Mouse (Mus musculus) lung, postnatal 10 days (tissue): ENCODE data around the gene Max.

ENCODE experiments used
- DNase-seq: peaks from one replicate; pipeline ENCODE4 v3.0.0; 2021

Max gene

GRCm38 (mm10) chr12:76961932-76962891 lies at the start of gene Max:
Max (minus strand) TSS chr12:76962201.
- DNase-seq: peak; percentile 100

- peak; percentile 36 for DNase-seq
Measured at GRCm38 (mm10) chr12:77011092-77011720, 49.2 kb upstream of the Max start.

GRCm38 (mm10) chr12:77009202-77010030 lies 47.4 kb upstream of the Max start:
- DNase-seq: peak; percentile 48

DNA sequence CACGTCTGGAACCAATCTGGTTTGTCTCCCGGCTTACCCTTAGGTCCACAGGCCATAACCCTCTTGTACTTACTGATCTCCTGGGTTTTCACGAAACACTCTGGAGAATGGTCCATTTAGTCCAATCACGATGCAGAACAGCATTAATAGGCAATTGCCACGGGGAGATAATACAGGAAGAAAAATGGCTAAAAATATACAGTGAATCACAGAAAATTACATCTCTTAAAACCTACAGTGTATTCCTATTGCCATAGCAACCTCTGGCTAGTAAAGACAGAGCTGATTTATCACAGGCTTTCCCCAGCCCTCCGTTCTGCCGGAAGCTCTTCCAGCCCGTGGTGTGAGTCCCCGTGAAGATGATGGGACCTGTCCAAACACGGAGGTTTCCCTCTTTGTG lies 42.9 kb upstream of the Max start:
- no peak for DNase-seq

- no peak for DNase-seq
Measured at GRCm38 (mm10) chr12:77002551-77003228, 40.7 kb upstream of the Max start.

DNA sequence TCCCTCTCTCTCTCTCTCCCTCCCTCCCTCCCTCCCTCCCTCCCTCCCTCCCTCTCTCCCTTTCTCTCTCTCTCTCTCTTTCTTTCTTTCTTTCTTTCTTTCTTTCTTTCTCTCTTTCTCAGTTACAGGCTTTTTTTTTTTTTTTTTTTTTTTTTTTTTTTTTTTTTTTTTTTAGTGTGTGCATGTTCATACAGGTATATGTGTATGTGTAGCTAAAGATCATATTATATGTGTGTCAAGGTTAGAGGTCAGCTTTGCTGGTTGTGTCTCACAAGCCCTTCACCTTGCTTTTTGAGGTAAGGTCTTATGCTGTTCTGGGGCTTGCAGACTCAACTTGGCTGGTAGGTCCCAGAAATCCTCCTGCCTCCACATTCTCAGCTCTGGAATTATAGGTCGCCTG lies 39.3 kb upstream of the Max start:
- no peak for DNase-seq

DNA sequence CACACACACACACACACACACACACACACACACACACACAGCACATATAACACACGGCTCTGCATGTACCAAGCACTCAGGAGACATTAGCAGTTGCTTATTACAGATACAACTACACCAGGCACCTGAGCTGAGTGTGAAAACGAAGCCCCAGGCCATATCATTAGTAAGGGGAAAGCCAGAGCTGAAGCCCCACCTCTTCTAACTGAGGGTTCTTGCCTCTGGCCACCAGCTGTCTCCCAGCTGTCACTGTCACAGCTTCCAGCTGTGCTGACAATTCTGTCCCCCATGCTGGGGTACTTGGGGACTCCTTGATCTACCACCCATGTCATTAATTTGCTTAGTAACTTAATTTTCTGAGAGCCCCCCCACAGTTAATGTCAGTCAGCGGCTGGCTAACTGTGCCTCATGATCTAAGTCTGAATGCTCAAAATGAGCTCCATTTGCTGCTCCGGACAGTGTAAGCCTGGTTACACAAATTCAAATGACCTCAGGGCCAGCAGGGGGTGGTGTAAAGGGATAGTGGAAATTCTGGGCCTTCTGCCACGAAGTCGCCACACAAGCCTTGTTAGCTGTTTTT lies 38.8 kb upstream of the Max start:
- DNase-seq: peak; percentile 83

- DNase-seq: peak; percentile 81
Measured at GRCm38 (mm10) chr12:77000096-77000704, 38.2 kb upstream of the Max start.

- DNase-seq: no peak
Measured at GRCm38 (mm10) chr12:76994766-76995165, 32.8 kb upstream of the Max start.

DNA sequence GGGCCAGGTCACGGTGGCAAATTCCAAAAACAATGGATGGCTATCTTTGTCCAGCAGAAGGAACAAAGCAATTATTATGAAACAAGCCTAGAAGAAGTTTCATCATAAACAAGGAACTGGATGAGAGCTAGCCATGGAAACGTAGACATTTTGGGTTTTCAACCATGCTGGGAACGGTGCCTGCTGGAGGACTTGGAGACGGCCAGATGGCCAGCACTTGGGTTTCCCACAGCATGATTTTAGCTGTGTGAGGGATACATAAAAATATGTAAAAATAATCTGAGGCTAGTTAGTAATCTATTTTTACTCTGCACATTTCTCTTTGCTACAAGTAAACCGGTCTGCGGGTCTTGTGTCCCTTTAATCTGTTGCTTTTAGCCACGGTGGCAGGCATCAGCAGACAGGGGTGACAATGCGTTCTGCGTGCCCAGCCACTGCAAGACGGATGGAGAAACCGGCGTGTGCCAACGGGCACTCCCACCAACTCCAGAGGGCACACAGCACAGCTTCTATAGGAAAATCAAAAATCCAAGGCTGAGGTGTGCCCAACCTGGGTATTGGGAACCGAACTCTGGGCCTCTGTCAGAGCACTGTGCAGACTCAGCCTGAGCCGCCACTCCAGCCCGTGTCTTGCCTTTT lies 31.0 kb upstream of the Max start:
- no peak for DNase-seq

DNA sequence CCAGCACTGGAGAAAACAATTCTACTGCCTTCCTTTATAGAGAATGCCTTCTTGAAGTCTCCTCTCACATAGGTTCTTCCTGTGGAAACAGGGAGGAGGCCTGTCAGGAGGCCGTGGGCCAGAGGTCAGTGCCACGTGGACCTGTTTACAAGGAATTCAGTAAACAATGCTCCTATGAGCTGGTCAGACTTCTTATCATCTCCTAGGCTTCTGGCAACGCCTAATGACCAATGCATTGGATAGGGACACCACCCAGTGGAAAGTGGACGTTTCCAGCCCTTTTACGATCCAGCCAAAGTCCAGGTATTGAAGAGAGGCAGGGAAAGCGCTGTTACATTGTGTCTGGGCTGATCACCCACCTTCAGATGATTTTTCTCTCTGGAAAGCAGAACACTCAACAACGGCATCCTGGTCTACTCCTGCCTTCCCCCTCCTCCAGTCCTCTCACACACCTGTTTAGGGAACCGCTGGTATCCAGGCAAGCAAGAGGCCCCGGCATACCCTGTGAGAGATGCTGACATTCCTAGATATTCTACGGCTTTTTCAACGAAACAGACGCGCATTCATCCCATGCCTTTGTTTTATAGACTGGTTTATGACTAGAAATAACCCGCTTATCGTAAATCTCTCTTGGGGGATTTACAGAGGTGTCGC lies 20.9 kb upstream of the Max start:
- DNase-seq: no peak

DNA sequence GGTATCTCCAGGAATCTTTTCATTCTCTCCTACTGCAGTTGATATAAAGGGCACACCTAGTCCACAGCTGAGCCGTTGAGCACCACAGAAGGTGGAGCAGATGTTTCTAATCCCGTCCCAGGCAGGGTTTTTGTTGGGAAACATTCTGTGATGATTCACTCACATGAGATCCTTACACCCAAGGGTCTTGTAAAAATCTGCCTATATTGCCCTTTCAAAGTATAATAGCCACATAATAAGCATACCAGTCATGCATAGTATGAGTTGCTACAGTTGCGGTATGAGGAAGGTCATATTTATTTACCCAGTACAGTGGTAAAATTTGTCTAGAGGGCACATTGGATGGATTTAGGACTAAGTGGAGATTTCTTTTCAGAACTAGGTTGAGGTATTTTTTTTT lies 17.5 kb upstream of the Max start:
- DNase-seq: no peak

DNA sequence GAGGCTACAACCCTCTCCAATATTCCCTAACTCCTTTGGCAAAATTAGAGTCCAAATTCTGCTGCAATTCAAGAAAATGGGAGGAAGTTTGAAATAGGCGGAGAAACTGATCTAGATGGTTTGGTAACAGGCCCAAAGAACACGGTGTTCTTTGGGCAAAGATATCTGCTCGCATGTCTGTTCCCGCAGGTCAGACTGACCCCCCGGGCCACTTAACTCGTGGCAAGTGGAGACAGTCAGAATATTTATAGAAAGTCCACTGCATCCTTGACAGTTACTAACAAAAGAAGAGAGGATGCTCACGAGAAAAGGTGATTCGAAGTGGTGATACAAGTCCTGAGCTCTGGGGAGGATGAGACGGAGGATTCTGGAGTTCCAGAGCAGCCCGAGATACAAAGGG lies 10.7 kb upstream of the Max start:
- no peak for DNase-seq

GRCm38 (mm10) chr12:76972241-76972640 lies 10.2 kb upstream of the Max start:
- no peak for DNase-seq

- DNase-seq: peak; percentile 65
Measured at GRCm38 (mm10) chr12:76971642-76972221, 9.7 kb upstream of the Max start.

DNA sequence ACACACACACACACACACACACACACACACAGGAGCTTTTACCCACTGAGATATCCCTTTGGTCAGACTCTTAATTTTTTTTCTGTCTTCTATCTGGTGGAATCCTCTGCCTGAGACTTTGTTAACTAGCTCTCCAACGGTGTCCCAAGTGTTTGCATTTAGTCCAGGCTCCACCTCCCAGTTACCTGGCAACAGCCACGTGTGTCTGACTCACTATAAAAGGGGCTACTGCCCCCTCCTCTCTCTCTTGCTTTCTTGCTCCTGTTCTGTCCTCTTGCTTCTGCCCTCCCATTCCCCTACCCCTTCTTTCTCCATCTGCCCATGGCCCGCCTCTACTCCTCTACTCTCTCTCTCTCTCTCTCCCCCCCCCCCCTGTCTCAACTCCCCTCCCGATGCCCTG lies 3.9 kb upstream of the Max start:
- DNase-seq: peak; percentile 42

DNA sequence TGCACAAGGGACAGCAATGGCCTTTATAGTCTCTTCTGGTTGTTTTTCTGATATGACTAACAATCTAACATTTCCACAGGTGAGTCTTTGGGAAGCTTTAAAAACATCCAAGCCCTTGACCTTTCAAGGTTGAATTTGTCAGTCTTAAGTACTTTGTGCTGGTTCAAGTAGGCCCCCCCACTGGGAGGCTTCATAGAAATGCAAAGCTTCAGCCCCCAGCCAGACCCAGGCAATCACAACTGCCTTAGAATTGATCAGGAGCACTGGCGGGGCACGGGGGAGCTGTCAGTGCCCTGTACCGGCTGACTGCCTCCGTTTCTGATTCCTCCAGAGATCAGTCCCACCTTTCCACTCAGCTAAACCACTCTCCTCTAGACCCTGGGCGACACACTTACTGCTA lies 3.1 kb upstream of the Max start:
- DNase-seq: no peak

- no peak for DNase-seq
Measured at GRCm38 (mm10) chr12:76961052-76961931, 709 bp downstream of the Max start.

- peak; percentile 42 for DNase-seq
Measured at GRCm38 (mm10) chr12:76957688-76958087, 4.3 kb downstream of the Max start.
